Mouse (Mus musculus): ENCODE measurements around the gene Rnf150.

DNA sequence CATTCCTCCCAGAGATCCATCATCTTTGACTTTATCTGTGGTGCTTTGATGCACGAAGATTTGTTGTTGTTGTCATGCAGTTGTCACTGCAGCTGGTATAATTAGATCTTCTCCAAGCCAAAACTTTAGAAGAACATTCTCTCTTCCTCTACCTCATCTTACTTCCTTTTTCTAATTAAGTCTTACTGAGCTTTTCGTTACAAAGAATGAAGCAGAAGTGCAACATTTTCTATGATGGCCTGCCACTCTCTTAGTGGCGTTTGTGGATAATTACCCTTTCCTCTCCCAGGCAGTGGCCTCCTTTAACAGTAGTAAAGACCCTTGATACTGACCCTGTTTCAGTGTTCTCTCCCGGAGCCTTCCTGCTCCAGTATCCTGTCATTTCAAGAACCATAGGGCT lies 128.9 kb downstream of the Rnf150 start:
- TF ChIP-seq POLR2A (IDR thresholded peaks at IDR 0.05; ENCODE audit: control insufficient read depth, extremely low read depth, insufficient read depth, low read length, poor library complexity) (no peak), CTCF (IDR thresholded peaks at IDR 0.05; ENCODE audit: borderline replicate concordance, control insufficient read depth, extremely low read depth, insufficient read depth, low read length, poor library complexity) (no peak)
